Mouse (Mus musculus) urinary bladder, postnatal 14 days (tissue): Measurements from ENCODE around the gene Mctp2.
A peak's percentile ranks its signal among the peaks of the same experiment; 100 is the strongest.

ENCODE experiments used
- DNase-seq: peaks from one replicate; pipeline ENCODE4 v3.0.0; 2021; ENCODE audit warnings: low spot score

Mctp2 gene

DNA sequence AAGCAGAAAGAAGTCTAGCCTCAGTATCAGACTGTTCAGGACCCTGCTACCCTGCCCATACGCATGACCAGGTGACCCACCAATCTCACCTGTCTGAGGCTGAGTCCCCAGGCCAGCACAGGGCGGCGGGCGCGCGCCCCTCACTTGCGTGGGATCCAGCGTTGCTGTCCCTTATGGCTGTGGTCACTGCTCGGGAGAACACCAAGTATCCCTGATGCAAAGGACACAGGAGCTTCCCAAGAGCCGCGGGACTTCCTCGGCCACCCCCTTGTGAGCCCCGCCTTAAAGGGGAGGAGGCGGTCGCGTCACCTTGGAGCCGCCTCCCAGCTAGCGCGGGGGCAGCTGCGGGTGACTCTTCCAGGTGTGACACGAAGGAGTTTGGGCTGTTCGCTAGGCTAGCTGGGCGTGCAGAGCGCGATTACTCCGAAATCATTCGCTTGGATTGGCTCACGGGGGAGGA is at the start of gene Mctp2:
Gene Mctp2, minus strand, starts transcription at position 227 of the 460 bp plus-strand sequence.
- DNase-seq = peak; percentile 84

DNA sequence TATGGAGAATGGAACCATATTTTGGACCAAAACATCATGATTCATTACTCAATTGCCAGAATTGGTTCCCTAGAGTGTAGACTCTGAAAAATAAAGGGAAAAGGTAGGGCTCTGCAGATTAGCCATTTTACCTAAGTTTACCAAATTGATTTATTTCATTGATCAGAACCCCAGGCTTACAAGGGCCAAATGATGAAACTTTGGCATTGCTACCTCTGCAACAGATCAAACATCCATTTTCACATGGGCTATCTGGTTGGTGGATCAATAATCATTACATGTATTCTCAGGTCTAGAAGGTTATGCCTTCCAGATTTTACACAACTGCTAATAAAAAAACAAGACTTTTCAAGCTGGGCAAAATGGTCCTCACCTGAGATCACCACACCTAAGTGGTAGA is 39.5 kb upstream of the Mctp2 start:
- DNase-seq = no peak

DNA sequence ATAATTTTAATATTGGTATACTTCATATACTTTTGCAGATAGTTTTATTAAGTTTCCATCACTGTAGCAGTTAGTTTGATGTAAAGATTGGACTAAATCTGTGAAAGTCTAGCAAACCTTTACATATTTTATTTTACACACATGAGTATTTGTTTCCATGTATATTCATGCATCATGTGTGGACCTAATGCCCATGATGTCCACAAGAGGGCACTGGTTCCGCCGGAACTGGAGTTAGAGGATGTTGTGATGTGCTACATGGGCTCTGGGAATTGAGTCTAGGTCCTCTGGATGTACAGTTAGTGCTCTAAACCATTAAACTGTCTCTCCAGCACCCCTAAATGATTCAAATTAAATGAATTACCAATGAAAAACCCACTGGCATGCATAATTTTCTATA is 37.3 kb upstream of the Mctp2 start:
- DNase-seq = no peak

- no peak for DNase-seq
Measured at GRCm38 (mm10) chr7:72342822-72343221, 36.4 kb upstream of the Mctp2 start.

- DNase-seq = peak; percentile 64
Measured at GRCm38 (mm10) chr7:72325961-72326360, 19.6 kb upstream of the Mctp2 start.

GRCm38 (mm10) chr7:72320906-72321305 is 14.5 kb upstream of the Mctp2 start:
- DNase-seq = no peak

- no peak for DNase-seq
Measured at GRCm38 (mm10) chr7:72320441-72320840, 14.0 kb upstream of the Mctp2 start.

DNA sequence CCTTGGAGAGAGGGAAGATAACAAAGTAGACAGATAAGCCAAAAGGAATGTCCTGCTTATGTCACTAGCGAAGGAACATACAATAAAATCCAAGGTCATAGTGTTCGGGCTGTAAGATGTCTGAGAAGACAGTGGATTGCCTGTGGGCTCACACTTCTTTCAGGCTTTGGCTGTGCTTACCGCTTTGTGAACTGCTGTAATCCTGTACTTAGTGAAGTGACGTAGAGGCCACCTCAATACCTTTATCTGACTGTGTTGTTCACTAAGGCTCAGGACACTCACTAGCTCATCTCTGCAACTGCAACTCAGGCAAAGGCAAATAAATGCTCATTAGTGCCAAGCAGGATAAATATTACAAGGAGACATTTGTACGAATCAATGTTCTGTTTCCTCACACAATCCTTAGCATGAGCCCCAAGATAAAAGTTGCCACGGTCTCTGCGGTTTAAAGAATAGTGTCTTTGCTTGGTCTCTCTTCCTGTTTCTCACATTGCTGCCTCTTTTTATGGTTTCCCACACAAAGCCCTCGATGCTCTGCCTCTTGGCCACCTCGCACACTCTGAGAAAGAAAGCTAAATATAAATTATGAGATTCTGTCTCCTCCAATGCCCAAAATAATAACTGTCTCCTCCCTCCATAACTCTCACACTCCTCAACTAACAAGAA is 8.1 kb upstream of the Mctp2 start:
- DNase-seq = no peak

DNA sequence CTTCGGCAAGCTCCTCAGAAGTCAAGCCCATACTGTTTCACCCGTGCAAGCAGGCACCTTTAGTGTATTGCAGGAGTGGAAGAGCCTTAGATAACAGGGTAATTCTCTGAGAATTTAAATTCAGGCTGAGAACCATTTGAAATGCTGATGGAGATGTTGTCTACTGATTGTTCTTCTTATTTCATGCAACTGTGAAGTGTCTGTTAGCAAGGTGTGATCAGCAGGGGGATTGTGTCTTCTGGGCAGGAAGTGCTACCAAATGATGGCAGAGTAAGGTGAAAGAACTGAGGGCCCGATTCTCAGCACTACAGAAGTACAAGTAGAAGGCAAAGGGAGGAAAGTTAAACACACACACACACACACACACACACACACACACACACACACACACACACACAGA is 7.5 kb upstream of the Mctp2 start:
- no peak for DNase-seq

DNA sequence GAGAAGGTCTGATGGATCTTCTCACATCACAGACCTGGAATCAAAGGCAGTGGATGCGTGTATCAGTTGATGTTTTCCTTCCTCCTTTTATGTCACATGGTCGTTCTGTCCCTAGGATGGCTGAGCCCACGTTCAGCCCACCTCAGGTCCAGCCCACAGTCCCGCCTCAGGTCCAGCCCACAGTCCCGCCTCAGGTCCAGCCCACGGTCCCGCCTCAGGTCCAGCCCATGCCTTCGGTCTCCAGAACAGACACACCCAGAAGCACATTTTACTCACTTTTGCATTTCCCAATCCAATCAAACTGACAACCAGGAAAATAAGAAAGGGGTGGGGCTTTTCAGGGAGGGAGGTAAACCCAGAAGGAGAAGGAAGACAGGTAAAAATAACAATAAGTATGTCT is 5.2 kb upstream of the Mctp2 start:
- DNase-seq = no peak

- no peak for DNase-seq
Measured at GRCm38 (mm10) chr7:72308078-72308477, 1.7 kb upstream of the Mctp2 start.

- no peak for DNase-seq
Measured at GRCm38 (mm10) chr7:72306847-72307246, 439 bp upstream of the Mctp2 start.

GRCm38 (mm10) chr7:72305971-72306370 is 437 bp downstream of the Mctp2 start:
- no peak for DNase-seq

DNA sequence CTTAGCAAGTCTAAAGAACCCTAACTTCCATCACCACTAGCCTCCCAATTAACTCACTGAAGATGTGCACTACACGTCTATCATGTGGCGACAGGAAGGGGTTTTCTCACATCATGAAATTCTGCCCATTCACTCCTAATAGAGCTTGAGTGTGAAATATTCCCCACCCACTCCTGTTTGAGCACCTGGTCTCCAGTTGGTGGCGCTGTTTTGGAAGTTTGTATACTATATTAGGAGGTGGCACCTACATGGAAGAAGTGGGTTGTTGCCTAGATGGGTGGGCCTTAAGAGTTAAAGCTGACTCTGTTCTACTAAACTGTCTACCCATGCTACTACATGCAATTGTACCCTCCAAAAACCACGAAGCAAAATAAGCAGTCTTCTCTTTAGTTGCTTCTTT is 4.7 kb downstream of the Mctp2 start:
- no peak for DNase-seq

GRCm38 (mm10) chr7:72299726-72300125 is 6.7 kb downstream of the Mctp2 start:
- no peak for DNase-seq

DNA sequence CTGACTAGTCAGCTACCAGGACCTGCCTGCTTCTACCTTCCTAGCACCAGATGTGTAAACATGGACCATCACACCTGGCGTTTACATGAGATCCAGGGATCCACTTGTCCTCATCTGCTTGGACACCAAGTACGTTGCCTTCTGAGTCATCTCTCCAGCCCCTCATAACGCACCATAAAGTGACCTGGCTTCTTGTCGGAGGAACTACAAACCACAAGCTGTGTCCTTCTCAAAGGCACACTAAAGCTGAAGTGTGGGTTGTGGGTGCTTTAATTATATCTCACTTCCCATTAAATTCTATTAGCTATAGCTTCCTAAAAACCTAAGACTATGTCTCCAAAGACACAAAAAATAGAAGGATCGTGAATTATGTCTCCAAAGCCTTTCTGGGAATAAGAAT is 9.4 kb downstream of the Mctp2 start:
- DNase-seq = no peak

- no peak for DNase-seq
Measured at GRCm38 (mm10) chr7:72296171-72296570, 10.2 kb downstream of the Mctp2 start.

GRCm38 (mm10) chr7:72294886-72295285 is 11.5 kb downstream of the Mctp2 start:
- DNase-seq = no peak

DNA sequence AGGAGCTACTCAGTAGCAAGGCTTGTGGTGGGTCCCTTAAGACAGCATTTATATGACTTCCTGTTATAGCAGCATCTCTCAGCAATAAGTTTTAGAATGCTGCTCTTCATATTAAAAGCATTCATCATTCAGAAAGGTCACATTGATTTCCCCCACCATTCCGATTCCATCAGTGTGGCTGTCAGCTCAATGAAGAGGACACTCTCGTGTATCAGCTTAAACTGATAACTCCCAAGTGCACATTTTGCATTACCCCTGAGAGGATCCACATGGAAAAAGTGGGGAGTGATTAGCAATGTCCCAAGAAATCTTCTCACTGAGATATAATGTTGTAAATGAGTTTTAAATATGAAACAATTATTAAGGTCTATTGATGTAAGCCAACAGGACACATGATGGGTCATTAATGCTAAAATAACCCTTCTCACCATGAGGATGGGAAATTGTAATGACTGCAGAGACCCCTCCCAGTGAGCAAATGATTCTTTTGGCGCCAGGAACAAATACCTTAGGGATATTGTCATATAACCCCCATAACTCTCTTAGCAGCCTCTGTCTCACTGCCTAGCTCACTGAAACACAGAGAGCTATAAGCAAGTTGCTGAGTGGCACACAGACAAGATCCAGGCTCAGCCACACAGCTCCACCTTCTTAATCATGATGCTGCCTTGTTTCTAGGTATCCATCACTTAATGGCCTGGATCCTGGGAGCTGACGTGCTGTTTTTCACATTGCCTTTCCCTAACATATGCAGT is 12.4 kb downstream of the Mctp2 start:
- no peak for DNase-seq

GRCm38 (mm10) chr7:72292232-72292913 is 14.0 kb downstream of the Mctp2 start:
- DNase-seq = no peak

DNA sequence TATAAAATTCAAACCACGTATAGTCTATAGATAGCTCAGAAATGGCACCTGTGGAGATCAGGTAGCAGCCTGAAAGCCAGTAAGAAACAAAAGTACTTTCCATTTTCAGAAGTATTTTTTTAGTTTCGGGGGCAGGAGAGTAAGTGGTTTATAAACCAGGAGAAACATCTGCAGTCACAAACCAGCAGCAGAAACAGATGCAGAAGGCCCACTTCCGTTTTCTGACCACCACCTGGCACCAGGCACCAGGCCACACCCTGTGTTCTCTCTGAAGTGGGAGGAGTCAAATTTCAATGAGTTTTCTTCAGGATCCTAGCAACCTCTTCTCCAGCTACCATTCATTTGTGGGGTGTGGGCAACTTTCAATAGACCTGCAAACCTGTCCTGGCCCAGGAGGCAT is 25.7 kb downstream of the Mctp2 start:
- DNase-seq = no peak

DNA sequence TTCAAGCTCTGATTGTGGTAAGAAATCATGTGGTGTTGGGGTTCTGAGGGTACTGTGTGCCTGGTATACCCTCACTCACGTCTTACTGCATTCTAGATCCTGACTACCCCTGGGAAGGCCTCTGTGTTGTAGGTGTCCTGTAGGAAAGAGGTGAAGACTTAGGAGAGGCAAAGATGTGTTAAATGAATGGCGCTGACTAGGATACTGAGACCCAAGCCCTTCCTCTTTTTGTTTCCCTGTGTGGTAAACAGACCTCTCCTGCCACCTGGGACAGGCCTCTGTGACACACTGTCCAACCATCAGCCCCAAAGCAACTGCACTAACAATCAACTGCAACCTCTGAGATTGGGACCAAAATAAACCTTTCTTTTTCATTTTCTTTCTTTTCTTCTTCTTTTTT is 28.0 kb downstream of the Mctp2 start:
- DNase-seq = no peak

- no peak for DNase-seq
Measured at GRCm38 (mm10) chr7:72275513-72275912, 30.9 kb downstream of the Mctp2 start.
